Mouse (Mus musculus) limb, embryonic 14.5 days (tissue): ENCODE data around the gene Cdcp2. TPM values are rescaled to one million over a fixed set of nuclear protein-coding genes. Genes with fewer than 3 reads are reported as not detected.

Experiments
- ATAC-seq: fragments of 200-750 bp; cut with Nextera tagmentation; 2 replicates; pipeline ENCODE4 v1.8.0; 2017; ENCODE audit warnings: low read depth, moderate number of reproducible peaks, moderate TSS enrichment; ENCODE audit not compliant: low FRiP score
- DNase-seq: peaks from one replicate; pipeline ENCODE4 v3.0.0-alpha.2; 2015; ENCODE audit warnings: low spot score
- H3K27ac ChIP-seq: fragments of 300-500 bp; sonication (generic); replicated peaks from 2 replicates; pipeline ENCODE4 v1.5.1; 2014; ENCODE audit warnings: low read depth, mild to moderate bottlenecking, low read length, moderate library complexity, mixed read lengths
- H3K27me3 ChIP-seq: fragments of 300-500 bp; sonication (generic); 2 replicates; pipeline ENCODE4 v1.6.1; 2014; ENCODE audit warnings: low read length, mixed read lengths; ENCODE audit not compliant: control insufficient read depth, insufficient read depth
- H3K36me3 ChIP-seq: fragments of 300-500 bp; sonication (generic); 2 replicates; pipeline ENCODE4 v1.6.1; 2014; ENCODE audit warnings: mild to moderate bottlenecking, low read length, moderate library complexity, mixed read lengths; ENCODE audit not compliant: control insufficient read depth, insufficient read depth
- H3K4me1 ChIP-seq: fragments of 300-500 bp; sonication (generic); 2 replicates; pipeline ENCODE4 v1.6.1; 2014; ENCODE audit warnings: antibody characterized with exemption, low read length, mixed read lengths; ENCODE audit not compliant: control insufficient read depth, insufficient read depth
- H3K4me2 ChIP-seq: fragments of 300-500 bp; sonication (generic); replicated peaks from 2 replicates; pipeline ENCODE4 v1.6.1; 2014; ENCODE audit warnings: low read depth, mild to moderate bottlenecking, low read length, moderate library complexity; ENCODE audit not compliant: severe bottlenecking
- H3K4me3 ChIP-seq: fragments of 300-500 bp; sonication (generic); replicated peaks from 2 replicates; pipeline ENCODE4 v1.5.1; 2014; ENCODE audit warnings: low read length
- H3K9ac ChIP-seq: fragments of 300-500 bp; sonication (generic); 2 replicates; pipeline ENCODE4 v1.6.1; 2014; ENCODE audit warnings: mild to moderate bottlenecking, low read depth, low read length, moderate library complexity; ENCODE audit not compliant: severe bottlenecking
- H3K9me3 ChIP-seq: fragments of 300-500 bp; sonication (generic); 2 replicates; pipeline ENCODE4 v1.6.1; 2016; ENCODE audit warnings: low read length; ENCODE audit not compliant: control insufficient read depth
- POLR2A ChIP-seq: fragments of 200-500 bp; IDR thresholded peaks from 2 replicates; pipeline ENCODE4 v1.8.0; 2012; ENCODE audit warnings: inconsistent platforms, mild to moderate bottlenecking, moderate library complexity, borderline replicate concordance; ENCODE audit not compliant: insufficient read depth, insufficient read length; ENCODE audit errors: extremely low read depth
- WGBS: fragments of 180-500 bp; shearing (Covaris S2); extraction: QIAGEN DNeasy Blood & Tissue Kit; methylation state at CpG from one replicate; pipeline ENCODE4 v1.1.7; 2014; 5-methylcytosine and 5-hydroxymethylcytosine counted together
- polyA plus RNA-seq, 2 experiments: library from polyadenylated mRNA; depleted of rRNA in 1 of 2; stranded (reverse) in 1 of 2; unstranded in 1 of 2; fragments of >200 nt; fragmentation: Nextera tagmentation in 1 of 2; extraction: Ambion mirVana in 1 of 2; gene quantifications; 2 replicates each; pipeline versions ENCODE4 v1.2.1 to v1.2.3; 2012 to 2014

Cdcp2 gene
- polyA plus RNA-seq, 2 experiments, result 0.04 TPM; not detected in 1

DNA sequence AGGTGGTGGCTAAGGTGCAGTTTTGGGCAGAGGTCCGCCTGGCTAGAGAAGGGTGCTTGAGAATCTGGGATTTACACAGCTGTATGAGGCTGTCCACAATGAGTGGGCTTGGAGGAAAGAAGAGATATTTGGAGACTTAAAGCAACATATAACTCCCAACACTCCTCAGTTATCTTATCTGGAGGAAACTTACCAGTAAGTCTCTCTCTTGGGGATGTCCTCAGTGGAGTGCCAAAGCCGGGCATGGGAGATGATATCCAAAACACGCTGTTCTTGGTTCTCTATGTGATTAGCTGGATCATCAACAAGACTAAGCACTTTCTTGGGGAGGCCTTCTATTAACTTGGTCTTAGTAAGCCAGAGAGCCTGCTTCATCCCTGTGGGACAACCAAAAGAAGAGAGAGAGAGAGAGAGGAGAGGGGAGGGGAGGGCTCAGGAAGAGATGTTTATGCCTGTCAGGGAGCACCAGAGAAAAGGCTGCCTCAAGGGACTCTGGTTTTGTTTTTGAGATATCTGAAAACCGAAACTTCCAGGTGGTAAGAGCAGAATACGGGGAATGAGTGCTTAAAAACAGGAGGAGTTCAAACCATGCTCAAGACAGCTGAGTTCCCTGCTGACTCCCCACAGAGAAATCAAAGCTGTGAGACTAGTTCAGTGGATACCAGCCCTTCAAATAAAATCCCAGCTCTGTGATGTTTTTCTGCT, 32.1 kb upstream of the Cdcp2 start:
- no peaks in the 10 kb centered on the region for H3K27me3 ChIP-seq
- H3K27ac ChIP-seq, result no peak overlapping the region
- peaks cover 5% of the 10 kb centered on the region; the same call in 1 of the 2 replicates for H3K4me1 ChIP-seq
- no peak overlapping the region for H3K4me2 ChIP-seq
- no peak for DNase-seq
- no peaks in the 10 kb centered on the region for H3K9me3 ChIP-seq
- 76% methylated on average over 5 of the region's 5 CpGs for WGBS
- no peak for TF ChIP-seq POLR2A
- no peak for ATAC-seq
- H3K36me3 ChIP-seq, result peaks cover 43% of the 10 kb centered on the region
- no peak overlapping the region for H3K9ac ChIP-seq
- no peak overlapping the region for H3K4me3 ChIP-seq

GRCm38 (mm10) chr4:107066252-107067124, 30.2 kb upstream of the Cdcp2 start, which contains the start of the genes Mrpl37 and Cyb5rl:
Mrpl37 (minus strand) TSS chr4:107066868.
Cyb5rl (plus strand) TSS chr4:107066988.
- under 1% methylated on average over 55 of the region's 60 CpGs for WGBS
- Histone ChIP-seq H3K9ac (peak within 1 kb of the TSS; percentile 81), H3K4me2 (peak within 1 kb of the TSS; percentile 96), H3K27me3 (no peaks in the 10 kb centered on the region), H3K4me3 (peak within 1 kb of the TSS; percentile 89), H3K36me3 (peaks cover 25% of the 10 kb centered on the region), H3K4me1 (peaks cover 5% of the 10 kb centered on the region; the same call in 1 of the 2 replicates), H3K27ac (no peak within 1 kb of the TSS), H3K9me3 (no peaks in the 10 kb centered on the region)
- DNase-seq (peak; percentile 98), ATAC-seq (peak; percentile 100)
- TF ChIP-seq POLR2A, result 0 out of 2 replicates have a peak, but pooled peaks have one; percentile 16

GRCm38 (mm10) chr4:107067151-107067840, 29.4 kb upstream of the Cdcp2 start:
- Histone ChIP-seq H3K9me3 (no peaks in the 10 kb centered on the region), H3K27me3 (no peaks in the 10 kb centered on the region), H3K36me3 (peaks cover 24% of the 10 kb centered on the region), H3K9ac (peak overlapping the region; percentile 59), H3K4me2 (peak overlapping the region; percentile 96), H3K27ac (no peak overlapping the region), H3K4me3 (peak overlapping the region; percentile 89), H3K4me1 (peaks cover 5% of the 10 kb centered on the region; the same call in 1 of the 2 replicates)
- no peak for TF ChIP-seq POLR2A
- 8% methylated on average over 31 of the region's 33 CpGs for WGBS
- DNase-seq, result no peak
- peak; percentile 28 for ATAC-seq

- H3K4me3 ChIP-seq, result no peak overlapping the region
- H3K36me3 ChIP-seq, result no peaks in the 10 kb centered on the region
- no peak overlapping the region for H3K4me2 ChIP-seq
- H3K9me3 ChIP-seq, result no peaks in the 10 kb centered on the region
- DNase-seq, result no peak
- H3K9ac ChIP-seq, result no peak overlapping the region
- peaks cover 4% of the 10 kb centered on the region; the same call in 1 of the 2 replicates for H3K4me1 ChIP-seq
- no peak for ATAC-seq
- H3K27me3 ChIP-seq, result no peaks in the 10 kb centered on the region
- 76% methylated on average over 9 of the region's 9 CpGs for WGBS
- H3K27ac ChIP-seq, result no peak overlapping the region
- TF ChIP-seq POLR2A, result no peak
Measured at GRCm38 (mm10) chr4:107072343-107072742, 24.3 kb upstream of the Cdcp2 start.

GRCm38 (mm10) chr4:107075456-107075855, 21.2 kb upstream of the Cdcp2 start:
- no peak overlapping the region for H3K27ac ChIP-seq
- no peaks in the 10 kb centered on the region for H3K36me3 ChIP-seq
- H3K4me2 ChIP-seq, result no peak overlapping the region
- DNase-seq (no peak), ATAC-seq (no peak)
- WGBS, result 74% methylated on average over 5 of the region's 5 CpGs
- H3K9ac ChIP-seq, result no peak overlapping the region
- TF ChIP-seq POLR2A, result no peak
- H3K9me3 ChIP-seq, result no peaks in the 10 kb centered on the region
- no peaks in the 10 kb centered on the region for H3K27me3 ChIP-seq
- H3K4me1 ChIP-seq, result no peaks in the 10 kb centered on the region
- no peak overlapping the region for H3K4me3 ChIP-seq
